Mouse (Mus musculus) stomach, postnatal 0 days (tissue): Measurements from ENCODE around the gene Palmd. TPM values are rescaled to one million over a fixed set of nuclear protein-coding genes. Genes with fewer than 3 reads are reported as not detected.

Source experiments
- ATAC-seq: fragments of 200-750 bp; cut with Nextera tagmentation; 2 replicates; pipeline ENCODE4 v1.8.0; 2017; ENCODE audit not compliant: low FRiP score, low TSS enrichment
- DNase-seq: peaks from one replicate; pipeline ENCODE4 v3.0.0-alpha.2; 2016; ENCODE audit warnings: low spot score
- H3K27ac ChIP-seq: fragments of 300-500 bp; sonication (generic); replicated peaks from 2 replicates; pipeline ENCODE4 v1.5.1; 2014; ENCODE audit warnings: mild to moderate bottlenecking, control low read depth
- H3K27me3 ChIP-seq: fragments of 300-500 bp; sonication (generic); 2 replicates; pipeline ENCODE4 v1.6.1; 2014; ENCODE audit warnings: low read length; ENCODE audit not compliant: control insufficient read depth, insufficient read depth
- H3K36me3 ChIP-seq: fragments of 300-500 bp; sonication (generic); 2 replicates; pipeline ENCODE4 v1.6.1; 2014; ENCODE audit warnings: low read length, mixed read lengths; ENCODE audit not compliant: control insufficient read depth, insufficient read depth
- H3K4me1 ChIP-seq: fragments of 300-500 bp; sonication (generic); replicated peaks from 2 replicates; pipeline ENCODE4 v1.6.1; 2014; ENCODE audit warnings: antibody characterized with exemption; ENCODE audit not compliant: control insufficient read depth, insufficient read depth
- H3K4me2 ChIP-seq: fragments of 300-500 bp; sonication (generic); replicated peaks from 2 replicates; pipeline ENCODE4 v1.6.1; 2014; ENCODE audit warnings: low read depth, mild to moderate bottlenecking, control low read depth, moderate library complexity
- H3K4me3 ChIP-seq: fragments of 300-500 bp; sonication (generic); 2 replicates; pipeline ENCODE4 v1.5.1; 2014; ENCODE audit warnings: low read depth, low read length, control low read depth
- H3K9ac ChIP-seq: fragments of 300-500 bp; sonication (generic); 2 replicates; pipeline ENCODE4 v1.6.1; 2014; ENCODE audit warnings: mild to moderate bottlenecking, low read length, control low read depth, mixed read lengths
- H3K9me3 ChIP-seq: fragments of 300-500 bp; sonication (generic); 2 replicates; pipeline ENCODE4 v1.6.1; 2016; ENCODE audit warnings: low read length; ENCODE audit not compliant: control insufficient read depth
- CTCF ChIP-seq: IDR thresholded peaks from 2 replicates; pipeline ENCODE4 v1.5.1; 2016; ENCODE audit warnings: antibody characterized with exemption, low read depth, mild to moderate bottlenecking, moderate library complexity
- EP300 ChIP-seq: optimal IDR thresholded peaks from 2 replicates; pipeline ENCODE3; 2016; ENCODE audit warnings: antibody characterized with exemption
- WGBS: fragments of 180-500 bp; shearing (Covaris S2); extraction: QIAGEN DNeasy Blood & Tissue Kit; methylation state at CpG from one replicate; pipeline ENCODE4 v1.1.7; 2014; 5-methylcytosine and 5-hydroxymethylcytosine counted together
- polyA plus RNA-seq: library from polyadenylated mRNA; unstranded; fragments of >200 nt; fragmentation: Nextera tagmentation; extraction: Ambion mirVana; gene quantifications from 2 replicates; pipeline ENCODE4 v1.2.1, GENCODE M21; 2015

Palmd gene
- polyA plus RNA-seq, 1 experiment from 2014 or later = 7.6 TPM

DNA sequence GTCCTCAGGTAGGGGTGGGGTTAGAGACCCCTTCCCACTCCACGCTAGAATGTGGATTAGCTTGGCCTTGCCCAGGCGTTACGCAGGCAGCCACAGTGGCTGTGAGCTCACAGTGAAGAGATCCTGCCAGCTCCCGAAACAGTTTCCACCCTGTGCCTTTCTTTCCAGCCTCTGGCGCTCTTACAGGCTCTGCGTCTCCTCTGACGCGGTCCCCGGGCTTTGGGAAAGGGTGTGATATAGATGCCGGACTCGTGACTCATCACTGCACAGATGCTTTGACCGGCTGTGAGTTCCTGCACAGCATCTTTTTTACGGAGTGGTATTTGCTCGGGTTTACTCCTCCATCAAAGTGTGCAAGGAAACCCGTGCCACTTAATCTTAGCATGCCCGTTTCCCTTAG is 62.9 kb downstream of the Palmd start:
- Histone ChIP-seq H3K4me1 (no peaks in the 10 kb centered on the region), H3K36me3 (no peaks in the 10 kb centered on the region), H3K9ac (no peak overlapping the region), H3K27me3 (no peaks in the 10 kb centered on the region), H3K27ac (no peak overlapping the region), H3K4me3 (no peak overlapping the region), H3K9me3 (no peaks in the 10 kb centered on the region), H3K4me2 (no peak overlapping the region)
- ATAC-seq (peak; percentile 32; the same call in 1 of the 2 replicates), DNase-seq (no peak)
- 71% methylated on average over 16 of the region's 16 CpGs for WGBS
- TF ChIP-seq EP300 = no peak
- TF ChIP-seq CTCF = no peak

- Histone ChIP-seq H3K4me2 (no peak overlapping the region), H3K4me1 (no peaks in the 10 kb centered on the region), H3K27me3 (no peaks in the 10 kb centered on the region), H3K9me3 (no peaks in the 10 kb centered on the region), H3K36me3 (no peaks in the 10 kb centered on the region), H3K9ac (no peak overlapping the region), H3K27ac (no peak overlapping the region), H3K4me3 (no peak overlapping the region)
- ATAC-seq (no peak), DNase-seq (peak; percentile 65)
- 28% methylated on average over 6 of the region's 6 CpGs for WGBS
- no peak for TF ChIP-seq EP300
- TF ChIP-seq CTCF = peak; percentile 89
These were observed 64.6 kb downstream of the Palmd start for GRCm38 (mm10) chr3:116904158-116904557.

DNA sequence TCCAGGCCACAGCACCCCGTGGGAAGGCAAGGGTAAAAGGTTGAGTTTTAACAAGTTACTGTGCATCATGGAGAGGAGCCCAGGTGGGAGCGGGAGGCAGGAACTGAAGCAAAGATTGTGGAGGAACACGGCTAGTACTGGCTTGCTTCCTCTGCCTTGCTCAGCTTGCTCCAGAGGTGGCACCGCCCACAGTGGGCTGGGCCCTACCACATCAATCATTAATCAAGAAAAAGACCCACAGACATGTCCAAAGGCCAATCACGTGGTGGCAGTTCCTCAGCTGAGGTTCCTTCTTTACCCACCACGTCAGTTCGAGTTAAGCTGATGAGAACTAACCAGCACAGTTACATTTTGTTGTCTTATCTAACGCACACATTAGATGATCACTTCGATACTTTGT is 75.9 kb downstream of the Palmd start:
- H3K27ac ChIP-seq = no peak overlapping the region
- no peak for DNase-seq
- no peak overlapping the region for H3K4me3 ChIP-seq
- WGBS = 70% methylated on average over 9 of the region's 9 CpGs
- H3K36me3 ChIP-seq = no peaks in the 10 kb centered on the region
- no peak for TF ChIP-seq EP300
- H3K4me1 ChIP-seq = no peaks in the 10 kb centered on the region
- H3K9ac ChIP-seq = no peak overlapping the region
- no peaks in the 10 kb centered on the region for H3K27me3 ChIP-seq
- no peak overlapping the region for H3K4me2 ChIP-seq
- ATAC-seq = no peak
- no peaks in the 10 kb centered on the region for H3K9me3 ChIP-seq

DNA sequence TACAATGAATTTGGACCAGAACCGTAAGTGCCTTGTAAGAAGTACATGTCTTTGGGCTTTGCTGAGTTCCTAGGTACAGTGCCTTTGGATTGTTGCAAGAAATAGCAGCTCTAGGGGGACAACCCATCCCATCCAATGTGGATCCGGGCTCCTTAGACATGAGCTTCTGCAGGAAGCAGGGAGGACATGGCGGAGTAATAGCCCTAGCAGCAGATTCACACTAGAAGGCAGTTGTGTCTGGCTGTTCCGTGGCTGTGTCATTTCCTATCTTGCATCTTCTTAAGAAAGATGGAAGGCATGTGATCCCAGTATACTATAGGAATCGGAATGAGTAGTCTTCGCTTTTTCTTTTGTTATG is 76.6 kb downstream of the Palmd start:
- H3K9ac ChIP-seq = no peak overlapping the region
- no peak overlapping the region for H3K4me3 ChIP-seq
- no peaks in the 10 kb centered on the region for H3K27me3 ChIP-seq
- DNase-seq (no peak), ATAC-seq (no peak)
- no peaks in the 10 kb centered on the region for H3K36me3 ChIP-seq
- H3K27ac ChIP-seq = no peak overlapping the region
- TF ChIP-seq EP300 = no peak
- TF ChIP-seq CTCF = no peak
- H3K9me3 ChIP-seq = no peaks in the 10 kb centered on the region
- 96% methylated on average over 6 of the region's 6 CpGs for WGBS
- H3K4me2 ChIP-seq = no peak overlapping the region
- no peaks in the 10 kb centered on the region for H3K4me1 ChIP-seq

GRCm38 (mm10) chr3:116891436-116892205 is 77.2 kb downstream of the Palmd start:
- no peaks in the 10 kb centered on the region for H3K9me3 ChIP-seq
- ATAC-seq = no peak
- 88% methylated on average over 17 of the region's 17 CpGs for WGBS
- H3K27ac ChIP-seq = no peak overlapping the region
- H3K27me3 ChIP-seq = no peaks in the 10 kb centered on the region
- no peak for DNase-seq
- TF ChIP-seq EP300 = no peak
- no peak for TF ChIP-seq CTCF
- H3K4me1 ChIP-seq = no peaks in the 10 kb centered on the region
- H3K4me2 ChIP-seq = no peak overlapping the region
- H3K36me3 ChIP-seq = no peaks in the 10 kb centered on the region; the same call in 1 of the 2 replicates
- H3K4me3 ChIP-seq = no peak overlapping the region
- H3K9ac ChIP-seq = no peak overlapping the region

DNA sequence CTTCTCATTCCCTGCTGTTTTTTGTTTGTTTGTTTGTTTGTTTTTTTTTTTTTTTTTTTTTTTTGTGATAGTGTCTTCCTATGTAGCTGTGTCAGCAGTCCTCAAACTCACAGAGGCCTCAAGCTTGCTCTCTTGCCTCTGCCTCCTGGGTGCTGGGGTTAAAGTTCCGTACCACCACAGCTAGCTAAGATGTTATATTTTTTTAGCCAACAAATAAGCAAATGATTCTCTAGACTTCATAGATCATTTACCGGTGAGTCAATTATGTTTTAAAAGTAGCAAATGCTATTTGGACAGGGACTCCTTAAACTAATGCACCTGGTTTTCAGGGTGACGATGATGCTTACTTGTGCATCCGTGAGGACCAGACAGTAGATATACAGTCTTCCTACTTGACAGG is 78.2 kb downstream of the Palmd start:
- WGBS = 92% methylated on average over 4 of the region's 4 CpGs
- Histone ChIP-seq H3K27me3 (no peaks in the 10 kb centered on the region), H3K4me1 (no peaks in the 10 kb centered on the region), H3K27ac (no peak overlapping the region), H3K36me3 (no peaks in the 10 kb centered on the region; the same call in 1 of the 2 replicates), H3K9me3 (no peaks in the 10 kb centered on the region), H3K4me3 (no peak overlapping the region), H3K9ac (no peak overlapping the region), H3K4me2 (no peak overlapping the region)
- TF ChIP-seq CTCF (no peak), EP300 (no peak)
- DNase-seq (no peak), ATAC-seq (no peak)
